Mouse (Mus musculus) kidney, adult 2 months (tissue): Measurements from ENCODE around the gene Wwox. TPM values are rescaled to one million over a fixed set of nuclear protein-coding genes. Genes with fewer than 3 reads are reported as not detected.

ENCODE experiments used
- DNase-seq: peaks from one replicate; pipeline ENCODE4 v3.0.0; 2021
- H3K27ac ChIP-seq: fragments of 200-500 bp; 2 replicates; pipeline ENCODE4 v1.5.1; 2012; ENCODE audit warnings: low read depth, low read length, control low read depth, inconsistent platforms; ENCODE audit not compliant: insufficient read depth
- H3K27me3 ChIP-seq: fragments of 200-500 bp; replicated peaks from 2 replicates; pipeline ENCODE4 v1.6.1; 2012; ENCODE audit warnings: mild to moderate bottlenecking, moderate library complexity, low read length, inconsistent platforms; ENCODE audit not compliant: control insufficient read depth, insufficient read depth
- H3K36me3 ChIP-seq: fragments of 200-500 bp; 2 replicates; pipeline ENCODE4 v1.6.1; 2012; ENCODE audit warnings: mild to moderate bottlenecking, moderate library complexity, low read length, inconsistent platforms; ENCODE audit not compliant: control insufficient read depth, insufficient read depth
- H3K4me1 ChIP-seq: fragments of 200-500 bp; 2 replicates; pipeline ENCODE4 v1.6.1; 2011; ENCODE audit warnings: low read length; ENCODE audit not compliant: control insufficient read depth, insufficient read depth
- H3K4me3 ChIP-seq: fragments of 200-500 bp; 2 replicates; pipeline ENCODE4 v1.5.1; 2011; ENCODE audit warnings: mild to moderate bottlenecking, low read depth, low read length, control low read depth; ENCODE audit not compliant: insufficient read depth
- CTCF ChIP-seq: fragments of 200-500 bp; conservative IDR thresholded peaks from 2 replicates; pipeline ENCODE4 v1.5.1; 2011; ENCODE audit warnings: low read depth, mild to moderate bottlenecking, control low read depth, low read length, moderate library complexity, mixed read lengths; ENCODE audit not compliant: insufficient read depth, insufficient read length
- POLR2A ChIP-seq: fragments of 200-500 bp; IDR thresholded peaks from one replicate; pipeline ENCODE4 v1.6.1; 2011; ENCODE audit warnings: low read depth, low read length, control low read depth
- WGBS: fragments of 180-500 bp; shearing (Covaris S2); methylation state at CpG from one replicate; pipeline ENCODE4 v1.1.7; 2018; 5-methylcytosine and 5-hydroxymethylcytosine counted together
- polyA plus RNA-seq: library from polyadenylated mRNA; depleted of rRNA; stranded (reverse); fragments of >200 nt; gene quantifications from 2 replicates; pipeline ENCODE4 v1.2.3, GENCODE M21; 2012

Gene Wwox
- polyA plus RNA-seq, 1 experiment: 15.3 TPM

DNA sequence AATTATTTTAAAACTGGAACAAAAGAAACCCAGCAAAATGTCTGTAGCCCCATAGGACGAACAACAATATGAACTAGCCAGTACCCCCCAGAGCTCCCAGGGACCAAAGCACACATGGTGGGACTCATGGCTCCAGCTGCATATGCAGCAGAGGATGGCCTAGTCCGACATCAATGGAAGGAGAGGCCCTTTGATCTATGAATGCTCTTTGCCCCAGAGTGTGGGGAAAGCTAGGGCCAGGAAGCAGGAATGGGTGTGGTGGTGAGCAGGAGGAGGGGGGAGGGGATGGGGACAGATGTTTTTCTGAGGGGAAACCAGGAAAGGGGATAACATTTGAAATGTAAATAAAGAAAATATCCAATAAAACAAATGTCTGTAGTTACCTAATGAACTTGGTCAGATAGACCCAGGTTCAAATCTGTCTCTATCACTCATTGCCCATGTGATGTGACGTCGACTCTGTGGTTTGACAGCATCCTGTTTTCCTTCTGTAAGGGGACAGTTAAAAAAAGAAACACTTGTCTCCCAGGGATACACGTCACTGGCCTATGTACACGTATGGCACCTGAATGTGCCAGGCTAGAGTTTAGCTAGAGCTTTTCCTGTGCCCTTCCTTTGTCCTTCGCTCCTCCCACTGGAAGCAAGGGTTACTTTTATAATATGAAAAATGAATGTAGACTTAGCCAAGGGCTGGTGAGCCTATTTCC, 362.1 kb downstream of the Wwox start:
- H3K4me1 ChIP-seq: no peaks in the 10 kb centered on the region
- no peak for TF ChIP-seq CTCF
- TF ChIP-seq POLR2A: no peak
- no peak overlapping the region for H3K4me3 ChIP-seq
- H3K36me3 ChIP-seq: no peaks in the 10 kb centered on the region
- no peaks in the 10 kb centered on the region for H3K27me3 ChIP-seq
- 70% methylated on average over 7 of the region's 7 CpGs for WGBS
- no peak overlapping the region for H3K27ac ChIP-seq
- no peak for DNase-seq

DNA sequence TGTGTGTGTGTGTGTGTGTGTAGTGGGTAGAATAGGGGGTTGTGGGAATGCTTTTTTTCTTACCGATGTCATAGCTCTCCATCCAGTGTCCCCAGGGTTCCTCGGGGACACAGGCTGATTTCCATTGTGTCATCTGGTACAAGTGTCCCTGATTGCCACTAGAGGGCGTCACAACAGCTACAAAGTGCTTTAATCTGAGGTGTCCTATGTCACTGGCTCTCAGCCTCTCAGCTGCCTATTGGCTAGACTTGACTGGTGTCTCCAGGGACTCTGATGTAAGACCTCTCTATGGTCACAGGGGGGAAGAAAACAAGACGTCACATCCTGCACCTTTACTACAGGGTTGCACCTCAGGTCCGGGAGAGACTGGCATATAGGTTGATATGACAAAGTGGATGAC, 363.7 kb downstream of the Wwox start:
- Histone ChIP-seq H3K36me3 (no peaks in the 10 kb centered on the region), H3K4me1 (no peaks in the 10 kb centered on the region), H3K4me3 (no peak overlapping the region), H3K27ac (no peak overlapping the region), H3K27me3 (no peaks in the 10 kb centered on the region)
- no peak for DNase-seq
- WGBS: 76% methylated on average over 5 of the region's 5 CpGs
- TF ChIP-seq POLR2A (no peak), CTCF (0 out of 2 replicates have a peak, but pooled peaks have one; percentile 25)

DNA sequence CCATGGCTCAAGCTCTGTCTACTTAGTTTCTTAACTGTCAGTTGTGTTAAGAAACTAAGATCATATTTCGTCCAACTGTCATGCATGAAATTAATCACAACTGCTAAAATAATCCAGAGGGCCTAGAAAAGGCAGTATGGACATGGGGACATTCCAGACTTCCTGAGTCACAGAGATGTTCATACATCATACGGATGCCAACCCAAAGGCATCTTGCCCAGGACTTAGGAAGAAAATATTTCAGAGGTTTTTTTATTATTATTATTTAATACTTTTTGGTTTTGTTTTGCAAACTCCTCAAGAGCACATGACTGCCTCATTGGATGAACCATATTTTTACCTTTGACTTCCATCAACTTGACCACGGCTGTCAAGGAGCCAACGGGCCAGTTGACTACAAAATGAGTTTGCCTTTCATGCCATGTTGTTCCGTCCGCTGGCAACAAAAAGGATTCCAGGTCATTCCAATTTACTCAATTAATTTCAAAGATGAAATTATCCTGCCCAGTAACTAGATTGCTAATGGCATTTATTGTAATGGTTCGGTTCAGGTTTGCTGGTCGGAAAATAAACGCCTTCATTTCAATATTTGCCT, 367.5 kb downstream of the Wwox start:
- Histone ChIP-seq H3K36me3 (no peaks in the 10 kb centered on the region), H3K4me1 (no peaks in the 10 kb centered on the region), H3K27ac (no peak overlapping the region), H3K4me3 (no peak overlapping the region), H3K27me3 (no peaks in the 10 kb centered on the region)
- no peak for DNase-seq
- WGBS: 92% methylated on average over 9 of the region's 9 CpGs
- TF ChIP-seq POLR2A (no peak), CTCF (no peak)

DNA sequence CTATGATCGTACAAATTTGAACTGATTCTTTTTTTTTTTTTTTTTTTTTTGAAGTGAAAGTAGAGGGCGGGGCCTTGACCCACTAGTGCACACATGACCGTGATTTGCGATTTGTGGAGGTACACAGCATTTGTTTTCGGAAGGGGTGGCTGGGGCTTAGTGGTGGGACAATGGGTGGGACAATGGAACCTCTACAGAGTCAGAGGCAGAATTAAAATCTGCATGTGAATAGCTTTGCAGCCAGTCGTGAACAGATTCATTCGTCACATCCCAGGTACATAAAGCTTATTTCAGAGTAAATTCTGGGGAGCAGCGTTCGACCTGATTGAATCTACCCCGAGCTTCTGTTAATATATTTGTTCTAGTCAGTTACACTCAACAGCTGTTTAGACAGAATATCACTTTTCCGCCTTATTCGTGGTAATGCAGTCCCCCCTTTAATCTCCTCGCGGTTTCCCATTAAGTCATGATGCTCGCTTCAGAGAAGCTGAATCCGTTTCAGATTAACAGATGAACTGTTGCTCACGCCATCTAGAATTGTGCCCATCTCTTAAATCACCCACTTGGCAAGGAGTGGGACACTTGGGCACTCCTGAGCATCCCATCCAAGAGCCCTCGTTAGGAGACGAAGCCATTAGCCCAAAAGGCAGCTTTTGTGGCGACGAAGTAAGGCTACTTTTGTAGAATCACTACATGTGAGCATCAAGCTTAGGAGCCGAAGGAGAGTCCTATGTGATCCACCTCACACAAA, 368.4 kb downstream of the Wwox start:
- no peak overlapping the region for H3K27ac ChIP-seq
- no peaks in the 10 kb centered on the region for H3K27me3 ChIP-seq
- no peaks in the 10 kb centered on the region for H3K36me3 ChIP-seq
- 76% methylated on average over 22 of the region's 22 CpGs for WGBS
- TF ChIP-seq CTCF (no peak), POLR2A (no peak)
- no peak overlapping the region for H3K4me3 ChIP-seq
- DNase-seq: no peak
- H3K4me1 ChIP-seq: no peaks in the 10 kb centered on the region

DNA sequence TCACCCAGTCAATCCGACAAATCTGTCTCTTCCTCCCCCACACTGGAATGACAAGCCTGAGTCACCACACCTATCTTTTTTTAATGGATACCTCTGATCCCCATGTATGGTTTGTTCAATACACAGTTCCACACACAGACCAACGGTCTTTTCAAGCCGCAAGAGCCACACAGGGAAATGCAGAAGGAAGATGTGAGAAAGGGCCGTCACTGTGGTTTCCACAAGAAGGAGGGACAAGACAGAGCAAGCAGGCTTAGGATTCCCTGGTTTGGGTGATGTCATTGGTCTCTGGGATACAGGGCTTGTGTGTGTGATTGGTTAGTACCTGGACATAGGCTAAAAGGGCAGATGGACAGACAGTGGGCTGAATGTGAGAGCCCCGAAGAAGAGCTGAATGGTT, 371.0 kb downstream of the Wwox start:
- Histone ChIP-seq H3K4me1 (no peaks in the 10 kb centered on the region), H3K36me3 (no peaks in the 10 kb centered on the region), H3K27ac (no peak overlapping the region), H3K4me3 (no peak overlapping the region), H3K27me3 (no peaks in the 10 kb centered on the region)
- DNase-seq: no peak
- 95% methylated on average over 5 of the region's 5 CpGs for WGBS
- no peak for TF ChIP-seq POLR2A
- no peak for TF ChIP-seq CTCF

DNA sequence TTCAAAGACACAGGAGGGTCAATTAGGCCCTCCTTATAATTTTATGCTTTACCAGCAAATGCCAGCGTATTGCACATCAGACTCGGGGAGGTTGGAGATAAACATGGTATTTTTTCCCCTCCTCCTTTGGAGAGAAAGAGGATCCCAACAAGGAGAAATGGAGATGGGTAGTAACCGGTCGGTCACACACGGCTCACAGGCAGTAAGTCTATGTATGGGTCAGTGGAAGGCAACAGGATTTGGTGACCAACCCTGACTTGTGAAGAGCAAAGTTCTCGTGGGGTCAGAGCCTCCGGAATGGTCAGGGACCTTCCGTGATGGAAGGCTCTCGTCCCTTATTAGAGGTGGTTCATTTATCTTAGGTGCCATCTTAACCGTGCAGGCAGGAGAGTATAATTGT, 374.4 kb downstream of the Wwox start:
- H3K4me1 ChIP-seq: no peaks in the 10 kb centered on the region
- no peak for DNase-seq
- no peaks in the 10 kb centered on the region for H3K36me3 ChIP-seq
- H3K27ac ChIP-seq: no peak overlapping the region
- H3K4me3 ChIP-seq: no peak overlapping the region
- no peak for TF ChIP-seq CTCF
- TF ChIP-seq POLR2A: no peak
- 78% methylated on average over 10 of the region's 10 CpGs for WGBS
- no peaks in the 10 kb centered on the region for H3K27me3 ChIP-seq
